Mouse (Mus musculus) heart, embryonic 13.5 days (tissue): Measurements from ENCODE around the gene Fbxw4. TPM values are rescaled to one million over a fixed set of nuclear protein-coding genes. Genes with fewer than 3 reads are reported as not detected.

Experiments
- ATAC-seq: fragments of 200-750 bp; cut with Nextera tagmentation; 2 replicates; pipeline ENCODE4 v1.8.0; 2017; ENCODE audit warnings: moderate TSS enrichment; ENCODE audit not compliant: insufficient number of reproducible peaks, low FRiP score, low TSS enrichment; ENCODE audit errors: extremely low read depth
- H3K27ac ChIP-seq: fragments of 300-500 bp; sonication (generic); replicated peaks from 2 replicates; pipeline ENCODE4 v1.5.1; 2015; ENCODE audit warnings: moderate library complexity, mild to moderate bottlenecking, inconsistent platforms
- H3K27me3 ChIP-seq: fragments of 300-500 bp; sonication (generic); replicated peaks from 2 replicates; pipeline ENCODE4 v1.6.1; 2015; ENCODE audit warnings: mild to moderate bottlenecking, inconsistent platforms
- H3K36me3 ChIP-seq: fragments of 300-500 bp; sonication (generic); 2 replicates; pipeline ENCODE4 v1.6.1; 2015; ENCODE audit warnings: mild to moderate bottlenecking, inconsistent platforms
- H3K4me1 ChIP-seq: fragments of 300-500 bp; sonication (generic); 2 replicates; pipeline ENCODE4 v1.6.1; 2015; ENCODE audit warnings: inconsistent platforms
- H3K4me2 ChIP-seq: fragments of 300-500 bp; sonication (generic); 2 replicates; pipeline ENCODE4 v1.6.1; 2015; ENCODE audit warnings: inconsistent platforms, mild to moderate bottlenecking, moderate library complexity
- H3K4me3 ChIP-seq: fragments of 300-500 bp; sonication (generic); 2 replicates; pipeline ENCODE4 v1.5.1; 2015; ENCODE audit warnings: moderate library complexity, mild to moderate bottlenecking, inconsistent platforms
- H3K9ac ChIP-seq: fragments of 300-500 bp; sonication (generic); 2 replicates; pipeline ENCODE4 v1.6.1; 2015; ENCODE audit warnings: inconsistent platforms, mild to moderate bottlenecking, moderate library complexity
- H3K9me3 ChIP-seq: fragments of 300-500 bp; sonication (generic); 2 replicates; pipeline ENCODE4 v1.6.1; 2016; ENCODE audit warnings: inconsistent platforms
- WGBS: fragments of 180-500 bp; shearing (Covaris S2); methylation state at CpG from one replicate; pipeline ENCODE4 v1.1.7; 2015; ENCODE audit warnings: mixed read lengths; 5-methylcytosine and 5-hydroxymethylcytosine counted together
- polyA plus RNA-seq: library from polyadenylated mRNA; unstranded; fragments of >200 nt; fragmentation: Nextera tagmentation; extraction: Ambion mirVana; gene quantifications from 2 replicates; pipeline ENCODE4 v1.2.1, GENCODE M21; 2015

Fbxw4 gene
- polyA plus RNA-seq, 1 experiment from 2014 or later, result 3.3 TPM

- peaks cover 27% of the 10 kb centered on the region for H3K4me1 ChIP-seq
- no peaks in the 10 kb centered on the region for H3K27me3 ChIP-seq
- ATAC-seq, result no peak
- H3K4me3 ChIP-seq, result no peak overlapping the region
- 59% methylated on average over 8 of the region's 8 CpGs for WGBS
- H3K36me3 ChIP-seq, result peaks cover 25% of the 10 kb centered on the region
- no peak overlapping the region for H3K27ac ChIP-seq
- no peaks in the 10 kb centered on the region for H3K9me3 ChIP-seq
- H3K4me2 ChIP-seq, result no peak overlapping the region
- no peak overlapping the region for H3K9ac ChIP-seq
Observed at GRCm38 (mm10) chr19:45614375-45614774, 45.7 kb downstream of the Fbxw4 start.

DNA sequence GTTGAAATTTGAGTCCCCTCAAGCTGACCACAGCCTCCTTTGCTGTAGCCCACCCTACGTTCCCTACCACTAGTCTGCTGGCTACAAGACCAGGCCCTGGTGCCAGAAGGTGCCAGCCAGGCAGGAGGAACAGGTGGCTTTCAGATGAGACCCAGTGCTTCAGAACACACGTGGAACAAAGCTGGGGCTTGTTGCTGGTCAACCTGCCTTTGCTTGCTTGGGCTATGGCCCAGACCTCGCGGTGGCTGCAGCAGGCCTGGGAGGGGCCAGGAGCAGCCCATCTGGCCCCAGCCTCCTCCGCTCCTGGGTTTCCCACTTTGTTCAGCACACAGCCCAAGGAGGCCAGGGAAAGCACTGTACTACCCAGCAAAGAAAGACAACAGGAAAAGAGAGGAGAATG, 49.3 kb downstream of the Fbxw4 start:
- no peak for ATAC-seq
- WGBS, result 78% methylated on average over 5 of the region's 5 CpGs
- H3K4me2 ChIP-seq, result no peak overlapping the region

GRCm38 (mm10) chr19:45608648-45609339, 51.3 kb downstream of the Fbxw4 start:
- Histone ChIP-seq H3K4me2 (no peak overlapping the region), H3K9me3 (no peaks in the 10 kb centered on the region), H3K4me3 (no peak overlapping the region), H3K9ac (no peak overlapping the region), H3K36me3 (peaks cover 26% of the 10 kb centered on the region), H3K4me1 (peaks cover 24% of the 10 kb centered on the region), H3K27ac (no peak overlapping the region), H3K27me3 (no peaks in the 10 kb centered on the region)
- 83% methylated on average over 13 of the region's 13 CpGs for WGBS
- ATAC-seq, result no peak

More for the DNA sequence above, 49.3 kb downstream of the Fbxw4 start:
- Histone ChIP-seq H3K36me3 (peaks cover 23% of the 10 kb centered on the region), H3K27ac (no peak overlapping the region), H3K9ac (no peak overlapping the region), H3K4me1 (peaks cover 21% of the 10 kb centered on the region), H3K27me3 (no peaks in the 10 kb centered on the region), H3K9me3 (no peaks in the 10 kb centered on the region), H3K4me3 (no peak overlapping the region)

- 49% methylated on average over 7 of the region's 7 CpGs for WGBS
- H3K4me1 ChIP-seq, result peaks cover 24% of the 10 kb centered on the region
- ATAC-seq, result no peak
- H3K4me3 ChIP-seq, result no peak overlapping the region
- peaks cover 28% of the 10 kb centered on the region for H3K36me3 ChIP-seq
- H3K4me2 ChIP-seq, result no peak overlapping the region
- no peaks in the 10 kb centered on the region for H3K27me3 ChIP-seq
- no peak overlapping the region; the same call in 1 of the 2 replicates for H3K9ac ChIP-seq
- no peaks in the 10 kb centered on the region for H3K9me3 ChIP-seq
- no peak overlapping the region for H3K27ac ChIP-seq
Observed at GRCm38 (mm10) chr19:45607479-45607878, 52.6 kb downstream of the Fbxw4 start.

DNA sequence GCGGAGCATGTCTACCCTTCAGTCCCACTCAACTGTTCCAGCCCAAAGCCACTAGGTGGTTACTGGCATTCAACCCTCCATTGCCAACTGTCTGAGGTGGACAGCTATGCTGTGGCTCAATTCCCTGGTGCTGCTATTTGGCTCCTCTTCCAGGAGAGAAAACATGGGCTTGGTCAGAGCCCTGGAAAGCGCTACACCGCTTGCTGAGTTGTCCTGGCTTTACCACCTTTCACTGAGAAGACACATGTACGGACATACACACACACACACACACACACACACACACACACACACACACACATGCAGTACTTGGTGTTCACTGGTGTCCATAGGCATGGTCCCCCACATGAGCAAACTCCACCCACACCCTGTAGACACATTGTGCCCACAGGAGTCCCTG, 53.4 kb downstream of the Fbxw4 start:
- no peak for ATAC-seq
- no peaks in the 10 kb centered on the region for H3K9me3 ChIP-seq
- peaks cover 26% of the 10 kb centered on the region for H3K4me1 ChIP-seq
- WGBS, result 84% methylated on average over 4 of the region's 4 CpGs
- no peak overlapping the region for H3K4me3 ChIP-seq
- no peaks in the 10 kb centered on the region for H3K27me3 ChIP-seq
- no peak overlapping the region for H3K9ac ChIP-seq
- H3K36me3 ChIP-seq, result peaks cover 32% of the 10 kb centered on the region
- no peak overlapping the region for H3K4me2 ChIP-seq
- no peak overlapping the region for H3K27ac ChIP-seq

DNA sequence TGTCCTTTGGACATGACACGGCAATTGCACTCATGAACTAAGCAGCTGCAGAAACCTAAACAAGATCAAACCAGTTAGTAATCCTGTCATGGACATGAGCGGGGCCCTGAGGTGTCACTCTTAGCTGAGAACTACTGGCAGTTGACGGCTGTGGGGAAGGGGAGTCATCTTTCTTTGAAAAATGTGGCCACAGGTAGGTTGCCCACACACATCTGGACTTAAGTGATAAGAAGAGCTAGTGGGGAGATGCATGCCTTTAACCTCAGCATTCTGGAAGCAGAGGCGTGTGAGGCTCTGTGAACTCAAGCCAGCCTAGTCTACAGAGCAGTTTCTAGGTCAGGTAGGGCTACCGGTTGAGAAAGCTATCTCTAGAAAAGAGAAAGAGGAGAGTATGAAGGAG, 57.5 kb downstream of the Fbxw4 start:
- ATAC-seq, result no peak
- H3K4me3 ChIP-seq, result no peak overlapping the region
- no peaks in the 10 kb centered on the region for H3K9me3 ChIP-seq
- 63% methylated on average over 5 of the region's 5 CpGs for WGBS
- no peaks in the 10 kb centered on the region for H3K27me3 ChIP-seq
- no peak overlapping the region for H3K27ac ChIP-seq
- no peak overlapping the region for H3K4me2 ChIP-seq
- H3K9ac ChIP-seq, result no peak overlapping the region
- peaks cover 17% of the 10 kb centered on the region for H3K4me1 ChIP-seq
- H3K36me3 ChIP-seq, result peaks cover 36% of the 10 kb centered on the region

DNA sequence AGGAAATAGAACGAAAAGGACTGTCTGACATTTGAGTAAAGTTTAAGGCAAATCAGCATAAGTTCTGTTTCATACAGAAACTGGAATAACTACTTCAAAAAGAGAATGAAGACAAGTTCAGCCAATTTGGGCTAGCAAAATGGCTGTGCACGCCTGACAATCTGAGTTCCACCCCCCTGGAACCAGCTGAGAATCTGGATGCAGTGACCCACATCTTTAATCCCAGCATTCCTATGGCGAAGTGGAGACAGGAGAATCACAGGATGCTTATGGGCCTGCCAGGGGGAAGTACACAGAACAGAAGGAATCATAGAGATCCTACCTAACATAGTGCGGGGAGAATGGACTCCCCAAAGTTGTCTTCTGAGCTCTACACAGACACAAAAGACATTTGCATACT, 63.0 kb downstream of the Fbxw4 start:
- no peaks in the 10 kb centered on the region for H3K27me3 ChIP-seq
- no peak overlapping the region for H3K4me3 ChIP-seq
- H3K27ac ChIP-seq, result no peak overlapping the region
- no peak for ATAC-seq
- no peaks in the 10 kb centered on the region for H3K9me3 ChIP-seq
- H3K4me1 ChIP-seq, result peaks cover 6% of the 10 kb centered on the region
- H3K36me3 ChIP-seq, result peaks cover 22% of the 10 kb centered on the region
- WGBS, result 72% methylated on average over 4 of the region's 4 CpGs
- H3K9ac ChIP-seq, result no peak overlapping the region
- H3K4me2 ChIP-seq, result no peak overlapping the region

DNA sequence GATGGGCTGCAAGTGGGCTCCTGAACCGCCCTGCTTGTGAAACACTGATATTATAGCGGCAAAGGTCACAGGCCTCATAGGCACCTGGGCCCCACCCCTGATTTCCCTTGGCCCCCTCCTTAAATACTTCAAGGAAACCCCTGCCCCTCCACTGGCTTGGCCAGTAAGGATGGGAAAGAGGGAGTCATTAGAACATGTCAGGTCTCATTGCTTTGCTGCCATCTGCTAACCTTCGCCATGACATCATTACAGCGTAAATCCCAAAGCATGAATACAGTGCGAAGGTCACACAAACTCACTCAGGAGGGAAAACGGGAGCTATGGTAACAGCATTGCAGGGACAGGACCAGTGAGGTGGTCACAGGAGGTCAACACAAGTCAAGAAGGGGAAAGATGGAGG, 63.7 kb downstream of the Fbxw4 start:
- Histone ChIP-seq H3K36me3 (peaks cover 17% of the 10 kb centered on the region), H3K4me1 (peaks cover 12% of the 10 kb centered on the region), H3K4me2 (no peak overlapping the region), H3K27me3 (no peaks in the 10 kb centered on the region), H3K9me3 (no peaks in the 10 kb centered on the region), H3K27ac (no peak overlapping the region), H3K9ac (no peak overlapping the region), H3K4me3 (no peak overlapping the region)
- no peak for ATAC-seq
- WGBS, result 86% methylated on average over 6 of the region's 6 CpGs

GRCm38 (mm10) chr19:45596019-45596418, 64.1 kb downstream of the Fbxw4 start:
- 44% methylated on average over 7 of the region's 7 CpGs for WGBS
- peaks cover 17% of the 10 kb centered on the region for H3K36me3 ChIP-seq
- no peak overlapping the region for H3K4me3 ChIP-seq
- H3K4me1 ChIP-seq, result peaks cover 14% of the 10 kb centered on the region
- H3K27ac ChIP-seq, result no peak overlapping the region
- no peaks in the 10 kb centered on the region for H3K9me3 ChIP-seq
- ATAC-seq, result no peak
- no peaks in the 10 kb centered on the region for H3K27me3 ChIP-seq
- no peak overlapping the region for H3K4me2 ChIP-seq
- H3K9ac ChIP-seq, result no peak overlapping the region

- Histone ChIP-seq H3K27ac (no peak overlapping the region), H3K4me3 (no peak overlapping the region), H3K9ac (no peak overlapping the region), H3K4me2 (no peak overlapping the region), H3K4me1 (peaks cover 14% of the 10 kb centered on the region), H3K36me3 (peaks cover 23% of the 10 kb centered on the region), H3K27me3 (no peaks in the 10 kb centered on the region), H3K9me3 (no peaks in the 10 kb centered on the region)
- no peak for ATAC-seq
- WGBS, result 88% methylated on average over 6 of the region's 6 CpGs
Observed at GRCm38 (mm10) chr19:45595481-45595880, 64.6 kb downstream of the Fbxw4 start.

GRCm38 (mm10) chr19:45594079-45594478, 66.0 kb downstream of the Fbxw4 start:
- no peak overlapping the region for H3K9ac ChIP-seq
- H3K36me3 ChIP-seq, result peaks cover 16% of the 10 kb centered on the region
- ATAC-seq, result no peak
- peaks cover 14% of the 10 kb centered on the region for H3K4me1 ChIP-seq
- no peaks in the 10 kb centered on the region for H3K9me3 ChIP-seq
- 77% methylated on average over 7 of the region's 7 CpGs for WGBS
- no peak overlapping the region for H3K4me3 ChIP-seq
- H3K27ac ChIP-seq, result no peak overlapping the region
- no peak overlapping the region for H3K4me2 ChIP-seq
- H3K27me3 ChIP-seq, result no peaks in the 10 kb centered on the region

DNA sequence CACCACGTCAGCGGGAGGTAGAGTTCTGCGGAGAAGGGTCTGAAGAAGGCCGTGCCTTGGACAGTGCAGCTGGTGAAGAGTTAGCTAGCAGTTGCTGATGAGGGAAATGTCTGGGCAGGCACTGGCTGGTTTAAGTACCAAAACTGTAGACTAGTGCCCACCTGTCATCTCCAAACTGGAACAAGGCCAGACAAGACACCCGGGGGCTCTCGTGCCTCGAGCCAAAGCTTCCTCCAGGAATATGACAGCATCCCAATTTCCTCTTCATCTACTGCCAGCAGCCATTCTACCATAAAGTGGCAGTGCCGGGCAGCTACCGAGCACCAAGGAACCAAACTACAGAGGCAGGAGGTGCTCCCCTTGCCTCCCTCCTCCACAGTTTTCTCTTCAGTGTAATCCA, 67.2 kb downstream of the Fbxw4 start:
- Histone ChIP-seq H3K36me3 (peaks cover 26% of the 10 kb centered on the region), H3K27me3 (no peaks in the 10 kb centered on the region), H3K9me3 (no peaks in the 10 kb centered on the region), H3K4me3 (no peak overlapping the region), H3K9ac (no peak overlapping the region), H3K27ac (no peak overlapping the region), H3K4me1 (peaks cover 14% of the 10 kb centered on the region), H3K4me2 (no peak overlapping the region)
- 83% methylated on average over 9 of the region's 9 CpGs for WGBS
- ATAC-seq, result no peak
